Mouse (Mus musculus) G1E (cell line): ENCODE results near the gene Ptprg. TPM values are rescaled to one million over a fixed set of nuclear protein-coding genes. Genes with fewer than 3 reads are reported as not detected.

Source experiments
- ATAC-seq: 2 replicates; pipeline ENCODE4 v1.8.0; 2016; ENCODE audit warnings: mild to moderate bottlenecking; ENCODE audit not compliant: insufficient number of reproducible peaks, poor library complexity, low FRiP score, severe bottlenecking; ENCODE audit errors: extremely low read depth
- DNase-seq: peaks from one replicate; pipeline ENCODE4 v3.0.0; 2012; ENCODE audit warnings: low spot score
- H3K27me3 ChIP-seq: 2 replicates; pipeline ENCODE4 v1.6.1; 2012; ENCODE audit warnings: mild to moderate bottlenecking, low read length, inconsistent platforms; ENCODE audit not compliant: insufficient read depth
- H3K36me3 ChIP-seq: replicated peaks from 2 replicates; pipeline ENCODE3; 2012; ENCODE audit warnings: mild to moderate bottlenecking, inconsistent platforms
- H3K4me1 ChIP-seq: 2 replicates; pipeline ENCODE4 v1.6.1; 2012; ENCODE audit warnings: low read depth, low read length, inconsistent platforms, mixed read lengths; ENCODE audit not compliant: insufficient read depth
- H3K4me3 ChIP-seq: 2 replicates; pipeline ENCODE4 v1.5.1; 2012; ENCODE audit warnings: low read depth, mild to moderate bottlenecking, inconsistent platforms, low read length, moderate library complexity, mixed read lengths
- H3K9me3 ChIP-seq: replicated peaks from 2 replicates; pipeline ENCODE4 v1.6.1; 2012; ENCODE audit warnings: inconsistent platforms
- CTCF ChIP-seq: IDR thresholded peaks from 2 replicates; pipeline ENCODE4 v1.5.1; 2012; ENCODE audit warnings: low read depth, low read length, inconsistent platforms, mixed read lengths
- GATA1 ChIP-seq: IDR thresholded peaks from 2 replicates; pipeline ENCODE4 v1.6.1; 2012; ENCODE audit warnings: borderline replicate concordance, low read length, inconsistent platforms, mixed read lengths
- GATA2 ChIP-seq: IDR thresholded peaks from 2 replicates; pipeline ENCODE4 v1.6.1; 2012; ENCODE audit warnings: low read depth, low read length, inconsistent platforms, borderline replicate concordance
- POLR2AphosphoS5 ChIP-seq: IDR thresholded peaks from 2 replicates; pipeline ENCODE4 v1.6.1; 2012; ENCODE audit warnings: low read depth, low read length, inconsistent platforms; ENCODE audit not compliant: insufficient replicate concordance
- TAL1 ChIP-seq: conservative IDR thresholded peaks from 2 replicates; pipeline ENCODE4 v1.6.1; 2012; ENCODE audit warnings: low read depth, low read length, inconsistent platforms, mixed read lengths
- polyA plus RNA-seq: library from polyadenylated mRNA; stranded (reverse); fragments of >175 nt; gene quantifications from 2 replicates; pipeline ENCODE4 v1.2.3, GENCODE M21; 2012
- total RNA-seq, 2 experiments: library from RNA; stranded (forward) in 1 of 2; stranded (reverse) in 1 of 2; fragments of 200-1000 nt in 1 of 2; fragments of >200 nt in 1 of 2; fragmentation: Nextera tagmentation in 1 of 2; gene quantifications; 2 replicates each; pipeline ENCODE4 v1.2.3; 2014 to 2017

Ptprg gene
- total and polyA plus RNA-seq, 3 experiments = 0.05 TPM; not detected in 2

DNA sequence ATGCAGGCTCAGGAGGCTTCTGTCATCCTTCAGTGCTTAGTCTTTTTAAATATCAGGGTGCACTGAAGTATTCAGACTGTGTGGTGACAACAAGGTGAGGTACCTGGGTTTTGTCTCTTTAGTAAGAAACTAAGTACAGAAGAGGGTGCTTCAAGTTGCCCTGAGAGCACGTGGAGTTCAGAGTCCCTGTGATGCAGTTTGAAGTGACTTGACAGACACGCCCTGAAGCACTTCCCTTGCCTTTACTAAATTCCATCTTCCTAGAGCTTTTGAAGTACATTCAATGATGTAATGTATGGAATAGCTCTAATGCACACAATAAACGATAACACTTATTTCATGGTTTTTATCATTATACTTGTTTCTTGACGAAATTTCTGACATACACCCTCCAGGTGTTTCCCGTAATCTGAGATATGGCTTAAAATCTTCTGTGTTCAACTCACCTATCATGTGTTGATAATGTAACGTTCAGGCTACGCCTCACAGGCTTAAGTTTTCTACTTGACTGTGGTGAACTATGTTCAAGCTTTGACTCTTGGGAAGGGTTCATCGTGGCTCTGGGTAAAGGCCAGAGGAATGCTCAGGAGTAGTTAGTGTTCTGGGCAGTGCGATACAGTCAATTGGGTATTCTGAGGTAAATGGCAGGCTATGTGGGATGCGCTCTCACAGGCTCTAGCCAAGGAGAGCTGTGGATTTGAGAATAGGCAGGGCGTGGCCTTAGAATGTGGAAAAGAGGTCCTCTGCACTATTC is 483.4 kb downstream of the Ptprg start:
- DNase-seq (no peak), ATAC-seq (no peak)
- Histone ChIP-seq H3K27me3 (no peaks in the 10 kb centered on the region), H3K36me3 (no peaks in the 10 kb centered on the region), H3K4me3 (no peak overlapping the region), H3K4me1 (no peaks in the 10 kb centered on the region), H3K9me3 (peaks cover 9% of the 10 kb centered on the region)
- TF ChIP-seq TAL1 = no peak
- TF ChIP-seq POLR2AphosphoS5 = no peak
- no peak for TF ChIP-seq CTCF
- TF ChIP-seq GATA1 = no peak
- no peak for TF ChIP-seq GATA2

DNA sequence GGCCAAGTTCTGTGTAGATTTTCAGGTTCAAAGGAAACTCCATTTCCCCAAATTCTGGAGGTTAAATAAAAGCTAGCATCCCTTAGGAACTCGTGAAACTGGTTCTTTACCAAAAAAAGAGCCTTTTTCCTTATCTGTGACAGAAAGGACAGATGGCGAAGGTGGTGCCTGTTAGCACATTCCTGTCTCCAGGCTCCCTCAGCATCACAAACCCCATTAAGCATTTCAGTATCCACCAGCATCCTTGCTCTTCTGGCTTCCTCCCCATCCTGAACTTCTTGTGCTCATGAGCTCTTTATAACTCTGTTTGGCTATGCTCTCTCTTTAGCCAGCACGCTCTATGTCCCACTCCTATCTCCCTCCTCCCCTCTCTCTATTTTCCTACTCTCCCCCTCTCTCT is 486.4 kb downstream of the Ptprg start:
- no peak overlapping the region for H3K4me3 ChIP-seq
- no peaks in the 10 kb centered on the region for H3K27me3 ChIP-seq
- H3K9me3 ChIP-seq = peaks cover 9% of the 10 kb centered on the region
- H3K4me1 ChIP-seq = no peaks in the 10 kb centered on the region
- no peaks in the 10 kb centered on the region for H3K36me3 ChIP-seq
- DNase-seq = no peak
- TF ChIP-seq GATA1 = no peak
- TF ChIP-seq GATA2 = no peak
- no peak for TF ChIP-seq TAL1
- no peak for TF ChIP-seq POLR2AphosphoS5
- TF ChIP-seq CTCF = no peak
- ATAC-seq = no peak

GRCm38 (mm10) chr14:12041566-12041965 is 488.2 kb downstream of the Ptprg start:
- H3K36me3 ChIP-seq = no peaks in the 10 kb centered on the region
- H3K4me3 ChIP-seq = no peak overlapping the region
- TF ChIP-seq GATA2 = no peak
- TF ChIP-seq POLR2AphosphoS5 = no peak
- TF ChIP-seq CTCF = no peak
- TF ChIP-seq TAL1 = no peak
- TF ChIP-seq GATA1 = no peak
- no peaks in the 10 kb centered on the region for H3K4me1 ChIP-seq
- DNase-seq (no peak), ATAC-seq (no peak)
- H3K9me3 ChIP-seq = peaks cover 9% of the 10 kb centered on the region
- no peaks in the 10 kb centered on the region for H3K27me3 ChIP-seq

DNA sequence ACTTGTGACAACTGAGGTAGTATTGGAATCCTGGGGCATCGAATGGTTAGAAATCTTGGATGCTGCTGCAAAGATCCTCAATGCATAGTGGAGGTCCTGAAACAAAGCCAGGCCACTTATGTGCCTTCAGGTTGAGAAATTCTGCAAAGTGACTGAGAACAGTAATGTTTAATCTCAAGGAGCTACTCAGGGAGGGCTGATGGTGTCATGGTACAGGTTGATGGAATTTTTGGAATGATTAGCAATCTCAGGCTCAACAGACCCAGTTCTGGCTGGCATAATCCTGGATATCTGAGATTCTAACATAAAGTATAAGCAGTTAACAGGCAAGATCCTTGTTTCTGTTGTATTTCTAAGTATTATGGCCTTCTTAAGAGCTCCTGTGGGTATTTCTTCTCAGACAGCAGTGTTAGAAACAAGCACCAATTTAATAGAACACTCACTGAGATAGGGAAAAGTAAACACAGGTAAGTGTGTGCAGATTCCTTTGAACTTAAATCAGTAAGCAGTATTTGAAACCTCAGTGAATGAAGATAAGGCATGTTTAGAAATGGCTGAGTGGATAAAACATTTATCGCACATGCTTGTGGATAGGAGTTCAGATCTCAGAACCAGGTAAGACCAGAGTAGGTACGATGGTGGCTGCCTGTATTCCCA is 493.0 kb downstream of the Ptprg start:
- Histone ChIP-seq H3K4me1 (no peaks in the 10 kb centered on the region), H3K9me3 (0 out of 2 replicates have a peak, but pooled peaks cover 2% of the 10 kb centered on the region), H3K27me3 (no peaks in the 10 kb centered on the region), H3K36me3 (no peaks in the 10 kb centered on the region), H3K4me3 (no peak overlapping the region)
- no peak for TF ChIP-seq CTCF
- no peak for TF ChIP-seq GATA2
- TF ChIP-seq GATA1 = no peak
- no peak for TF ChIP-seq POLR2AphosphoS5
- no peak for TF ChIP-seq TAL1
- DNase-seq (no peak), ATAC-seq (no peak)

GRCm38 (mm10) chr14:12047637-12048036 is 494.3 kb downstream of the Ptprg start:
- Histone ChIP-seq H3K27me3 (no peaks in the 10 kb centered on the region), H3K9me3 (no peaks in the 10 kb centered on the region), H3K4me1 (no peaks in the 10 kb centered on the region), H3K4me3 (no peak overlapping the region), H3K36me3 (no peaks in the 10 kb centered on the region)
- ATAC-seq = no peak
- TF ChIP-seq CTCF (no peak), TAL1 (no peak), GATA1 (no peak), POLR2AphosphoS5 (no peak), GATA2 (no peak)
- no peak for DNase-seq

DNA sequence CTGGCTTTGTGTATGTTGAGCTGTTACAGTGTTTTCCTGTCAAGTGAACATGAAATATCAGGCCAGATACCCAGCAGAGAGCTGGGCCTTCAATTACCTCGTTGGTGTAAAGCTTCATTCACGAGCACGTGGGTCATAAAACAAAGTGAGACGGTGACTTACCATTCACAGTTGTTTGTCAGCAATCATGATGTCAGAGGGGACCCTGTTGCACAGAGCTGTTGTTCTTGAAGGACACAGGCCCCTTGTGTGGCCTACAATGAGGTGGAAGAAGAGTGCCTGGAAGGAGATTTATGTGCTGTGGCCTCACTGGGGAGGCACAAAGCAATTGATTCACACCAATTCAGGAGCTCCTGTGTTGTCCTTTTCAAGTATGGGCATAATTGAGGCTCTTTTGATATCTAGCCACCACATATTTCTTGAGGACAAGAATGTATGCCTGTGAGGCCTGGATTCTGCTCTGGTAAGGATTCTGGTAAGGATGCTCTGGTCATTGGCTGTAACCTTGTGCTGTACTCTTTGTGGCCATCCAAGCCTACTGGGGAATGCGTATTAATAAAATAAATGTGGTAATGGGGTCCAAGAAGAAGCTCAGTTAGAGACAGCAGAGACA is 503.7 kb downstream of the Ptprg start:
- Histone ChIP-seq H3K36me3 (no peaks in the 10 kb centered on the region), H3K4me1 (no peaks in the 10 kb centered on the region), H3K27me3 (no peaks in the 10 kb centered on the region), H3K9me3 (peaks cover 2% of the 10 kb centered on the region; the same call in 1 of the 2 replicates), H3K4me3 (no peak overlapping the region)
- DNase-seq (no peak), ATAC-seq (no peak)
- TF ChIP-seq CTCF = no peak
- TF ChIP-seq TAL1 = no peak
- TF ChIP-seq GATA1 = no peak
- no peak for TF ChIP-seq GATA2
- TF ChIP-seq POLR2AphosphoS5 = no peak
